Mouse (Mus musculus): ENCODE data around the gene Snx33. TPM values are rescaled to one million over a fixed set of nuclear protein-coding genes. Genes with fewer than 3 reads are reported as not detected.

Snx33 gene
- polyA plus RNA-seq, 1 experiment from 2014 or later: 5.5 TPM

- TF ChIP-seq EP300 (optimal IDR thresholded peaks at IDR 0.05): no peak
- no peak for TF ChIP-seq CTCF (IDR thresholded peaks at IDR 0.05; ENCODE audit: low read depth)
- ATAC-seq (ENCODE audit: low FRiP score, low TSS enrichment): peak; percentile 6; the same call in 1 of the 2 replicates
- WGBS: 32% methylated on average over 8 of the region's 8 CpGs
Observed at GRCm38 (mm10) chr9:56923841-56924650, 4.1 kb downstream of the Snx33 start.

GRCm38 (mm10) chr9:56922746-56923145 lies 5.4 kb downstream of the Snx33 start:
- Histone ChIP-seq H3K9me3 (ENCODE audit: control insufficient read depth, low read length) (no peaks in the 10 kb centered on the region), H3K27ac (replicated peaks) (peak overlapping the region; percentile 86; the same call in 1 of the 2 replicates)

More at GRCm38 (mm10) chr9:56923841-56924650, 4.1 kb downstream of the Snx33 start:
- Histone ChIP-seq H3K4me3 (ENCODE audit: low read depth, low read length) (peak overlapping the region; percentile 37), H3K4me2 (replicated peaks; ENCODE audit: low read depth) (peak overlapping the region; percentile 89), H3K27me3 (ENCODE audit: control insufficient read depth, insufficient read depth, low read length) (no peaks in the 10 kb centered on the region), H3K27ac (replicated peaks) (peak overlapping the region; percentile 86), H3K9ac (ENCODE audit: low read length) (peak overlapping the region; percentile 65), H3K4me1 (replicated peaks; ENCODE audit: control insufficient read depth, insufficient read depth) (peaks cover 27% of the 10 kb centered on the region), H3K9me3 (ENCODE audit: control insufficient read depth, low read length) (no peaks in the 10 kb centered on the region), H3K36me3 (ENCODE audit: control insufficient read depth, insufficient read depth, low read length) (no peaks in the 10 kb centered on the region)
- DNase-seq (ENCODE audit: low spot score): peak; percentile 63

GRCm38 (mm10) chr9:56918466-56918865 lies 9.7 kb downstream of the Snx33 start:
- Histone ChIP-seq H3K4me3 (ENCODE audit: low read depth, low read length) (no peak overlapping the region), H3K9ac (ENCODE audit: low read length) (no peak overlapping the region), H3K4me1 (replicated peaks; ENCODE audit: control insufficient read depth, insufficient read depth) (peaks cover 10% of the 10 kb centered on the region), H3K36me3 (ENCODE audit: control insufficient read depth, insufficient read depth, low read length) (peaks cover 5% of the 10 kb centered on the region), H3K27ac (replicated peaks) (peak overlapping the region; percentile 35; the same call in 1 of the 2 replicates), H3K4me2 (replicated peaks; ENCODE audit: low read depth) (no peak overlapping the region), H3K9me3 (ENCODE audit: control insufficient read depth, low read length) (no peaks in the 10 kb centered on the region), H3K27me3 (ENCODE audit: control insufficient read depth, insufficient read depth, low read length) (no peaks in the 10 kb centered on the region)
- TF ChIP-seq CTCF (IDR thresholded peaks at IDR 0.05; ENCODE audit: low read depth) (no peak), EP300 (optimal IDR thresholded peaks at IDR 0.05) (no peak)
- DNase-seq (ENCODE audit: low spot score) (no peak), ATAC-seq (ENCODE audit: low FRiP score, low TSS enrichment) (no peak)
- WGBS: 76% methylated on average over 13 of the region's 13 CpGs

More at GRCm38 (mm10) chr9:56922746-56923145, 5.4 kb downstream of the Snx33 start:
- WGBS: 90% methylated on average over 4 of the region's 4 CpGs
- TF ChIP-seq EP300 (optimal IDR thresholded peaks at IDR 0.05): no peak
- H3K4me1 ChIP-seq (replicated peaks; ENCODE audit: control insufficient read depth, insufficient read depth): peaks cover 27% of the 10 kb centered on the region
- peaks cover 5% of the 10 kb centered on the region for H3K36me3 ChIP-seq (ENCODE audit: control insufficient read depth, insufficient read depth, low read length)
- DNase-seq (ENCODE audit: low spot score) (no peak), ATAC-seq (ENCODE audit: low FRiP score, low TSS enrichment) (no peak)
- no peak overlapping the region for H3K9ac ChIP-seq (ENCODE audit: low read length)
- H3K27me3 ChIP-seq (ENCODE audit: control insufficient read depth, insufficient read depth, low read length): no peaks in the 10 kb centered on the region
- H3K4me2 ChIP-seq (replicated peaks; ENCODE audit: low read depth): peak overlapping the region; percentile 89; the same call in 1 of the 2 replicates
- no peak overlapping the region for H3K4me3 ChIP-seq (ENCODE audit: low read depth, low read length)

GRCm38 (mm10) chr9:56917131-56917530 lies 11.0 kb downstream of the Snx33 start:
- DNase-seq (ENCODE audit: low spot score) (no peak), ATAC-seq (ENCODE audit: low FRiP score, low TSS enrichment) (no peak)
- H3K4me1 ChIP-seq (replicated peaks; ENCODE audit: control insufficient read depth, insufficient read depth): 0 out of 2 replicates have a peak, but pooled peaks cover 3% of the 10 kb centered on the region
- no peaks in the 10 kb centered on the region for H3K9me3 ChIP-seq (ENCODE audit: control insufficient read depth, low read length)
- H3K36me3 ChIP-seq (ENCODE audit: control insufficient read depth, insufficient read depth, low read length): peaks cover 5% of the 10 kb centered on the region
- H3K4me3 ChIP-seq (ENCODE audit: low read depth, low read length): no peak overlapping the region
- TF ChIP-seq CTCF (IDR thresholded peaks at IDR 0.05; ENCODE audit: low read depth) (no peak), EP300 (optimal IDR thresholded peaks at IDR 0.05) (no peak)
- H3K27ac ChIP-seq (replicated peaks): no peak overlapping the region
- H3K27me3 ChIP-seq (ENCODE audit: control insufficient read depth, insufficient read depth, low read length): no peaks in the 10 kb centered on the region
- no peak overlapping the region for H3K9ac ChIP-seq (ENCODE audit: low read length)
- 90% methylated on average over 2 of the region's 2 CpGs for WGBS
- no peak overlapping the region for H3K4me2 ChIP-seq (replicated peaks; ENCODE audit: low read depth)

- no peak overlapping the region for H3K4me2 ChIP-seq (replicated peaks; ENCODE audit: low read depth)
- H3K4me1 ChIP-seq (replicated peaks; ENCODE audit: control insufficient read depth, insufficient read depth): 0 out of 2 replicates have a peak, but pooled peaks cover 3% of the 10 kb centered on the region
- TF ChIP-seq CTCF (IDR thresholded peaks at IDR 0.05; ENCODE audit: low read depth): no peak
- no peak for TF ChIP-seq EP300 (optimal IDR thresholded peaks at IDR 0.05)
- no peak for ATAC-seq (ENCODE audit: low FRiP score, low TSS enrichment)
- no peaks in the 10 kb centered on the region for H3K9me3 ChIP-seq (ENCODE audit: control insufficient read depth, low read length)
- peaks cover 5% of the 10 kb centered on the region for H3K36me3 ChIP-seq (ENCODE audit: control insufficient read depth, insufficient read depth, low read length)
- DNase-seq (ENCODE audit: low spot score): no peak
- H3K27ac ChIP-seq (replicated peaks): no peak overlapping the region
- H3K4me3 ChIP-seq (ENCODE audit: low read depth, low read length): no peak overlapping the region
- WGBS: 62% methylated on average over 5 of the region's 5 CpGs
- H3K27me3 ChIP-seq (ENCODE audit: control insufficient read depth, insufficient read depth, low read length): no peaks in the 10 kb centered on the region
- no peak overlapping the region for H3K9ac ChIP-seq (ENCODE audit: low read length)
Observed at GRCm38 (mm10) chr9:56915695-56916410, 12.3 kb downstream of the Snx33 start.
